Mouse (Mus musculus): Measurements from ENCODE around the gene Khsrp.

The Khsrp gene

GRCm38 (mm10) chr17:57029691-57030090 is 1.6 kb downstream of the Khsrp start:
- no peak for DNase-seq (ENCODE audit: low spot score in 2 of 2)

- no peak for DNase-seq (ENCODE audit: low spot score in 2 of 2)
These were observed 3.9 kb downstream of the Khsrp start for GRCm38 (mm10) chr17:57027471-57027870.

GRCm38 (mm10) chr17:57020960-57021359 is 10.4 kb downstream of the Khsrp start:
- DNase-seq (ENCODE audit: low spot score in 2 of 2), result no peak

- DNase-seq (ENCODE audit: low spot score in 2 of 2), result no peak
These were observed 11.6 kb downstream of the Khsrp start for GRCm38 (mm10) chr17:57019693-57020092.

- DNase-seq (ENCODE audit: low spot score in 2 of 2), result no peak
These were observed 19.0 kb downstream of the Khsrp start for GRCm38 (mm10) chr17:57012245-57012795.

- DNase-seq (ENCODE audit: low spot score in 2 of 2), result peak; percentile 92 to 93
These were observed 19.8 kb downstream of the Khsrp start, which contains the start of the genes Gtf2f1 and Gm17949 for GRCm38 (mm10) chr17:57011236-57012141. Gene Gtf2f1 (minus strand): TSS chr17:57011288. Gene Gm17949 (plus strand): TSS chr17:57011469.

GRCm38 (mm10) chr17:57010911-57011235 is 20.4 kb downstream of the Khsrp start:
- DNase-seq (ENCODE audit: low spot score in 2 of 2), result no peak

- DNase-seq (ENCODE audit: low spot score in 2 of 2), result no peak
These were observed 24.0 kb downstream of the Khsrp start for GRCm38 (mm10) chr17:57007137-57007905.

- DNase-seq (ENCODE audit: low spot score in 2 of 2), result no peak
These were observed 27.3 kb downstream of the Khsrp start for GRCm38 (mm10) chr17:57003994-57004393.

GRCm38 (mm10) chr17:57001228-57001627 is 30.1 kb downstream of the Khsrp start:
- DNase-seq (ENCODE audit: low spot score in 2 of 2), result no peak

- DNase-seq (ENCODE audit: low spot score in 2 of 2), result no peak
These were observed 31.2 kb downstream of the Khsrp start, which contains the start of gene Pspn for GRCm38 (mm10) chr17:56999968-57000609. Gene Pspn (minus strand): TSS chr17:57000018.

GRCm38 (mm10) chr17:56999414-56999813 is 31.9 kb downstream of the Khsrp start:
- DNase-seq (ENCODE audit: low spot score in 2 of 2), result no peak

- DNase-seq (ENCODE audit: low spot score in 2 of 2), result peak; percentile 93 to 95
These were observed 34.2 kb downstream of the Khsrp start, which contains the start of gene Alkbh7 for GRCm38 (mm10) chr17:56997029-56997667. Gene Alkbh7 (plus strand): TSS chr17:56997339.

- DNase-seq (ENCODE audit: low spot score in 2 of 2), result no peak
These were observed 34.8 kb downstream of the Khsrp start for GRCm38 (mm10) chr17:56996506-56996905.

GRCm38 (mm10) chr17:56995046-56995445 is 36.3 kb downstream of the Khsrp start:
- no peak for DNase-seq (ENCODE audit: low spot score in 2 of 2)

- DNase-seq (ENCODE audit: low spot score in 2 of 2), result no peak
These were observed 40.4 kb downstream of the Khsrp start for GRCm38 (mm10) chr17:56990966-56991365.

GRCm38 (mm10) chr17:56990115-56990746 is 41.1 kb downstream of the Khsrp start, which contains the start of gene Clpp:
Gene Clpp (plus strand): TSS chr17:56990305.
- peak; percentile 88 to 89 for DNase-seq (ENCODE audit: low spot score in 2 of 2)

- DNase-seq (ENCODE audit: low spot score in 2 of 2), result peak in 1 of 2 experiments; percentile 71
These were observed 41.7 kb downstream of the Khsrp start for GRCm38 (mm10) chr17:56989467-56990114.

- DNase-seq (ENCODE audit: low spot score in 2 of 2), result no peak
These were observed 42.3 kb downstream of the Khsrp start for GRCm38 (mm10) chr17:56988921-56989430.

- no peak for DNase-seq (ENCODE audit: low spot score in 2 of 2)
These were observed 42.9 kb downstream of the Khsrp start for GRCm38 (mm10) chr17:56988441-56988840.
